Mouse (Mus musculus): ENCODE results near the gene Zbtb16. TPM values are rescaled to one million over a fixed set of nuclear protein-coding genes. Genes with fewer than 3 reads are reported as not detected.

Zbtb16 gene
- total RNA-seq, 2 experiments from 2014 or later, result 108 to 116 TPM

GRCm38 (mm10) chr9:48768965-48769364 lies 67.1 kb downstream of the Zbtb16 start:
- DNase-seq (ENCODE audit: low spot score), result no peak

- DNase-seq (ENCODE audit: low spot score), result no peak
Observed at GRCm38 (mm10) chr9:48767666-48768432, 68.2 kb downstream of the Zbtb16 start.

- no peak for DNase-seq (ENCODE audit: low spot score)
Observed at GRCm38 (mm10) chr9:48765927-48766326, 70.1 kb downstream of the Zbtb16 start.

GRCm38 (mm10) chr9:48764311-48764710 lies 71.7 kb downstream of the Zbtb16 start:
- no peak for DNase-seq (ENCODE audit: low spot score)

- DNase-seq (ENCODE audit: low spot score), result no peak
Observed at GRCm38 (mm10) chr9:48761732-48762637, 74.0 kb downstream of the Zbtb16 start.

GRCm38 (mm10) chr9:48761175-48761556 lies 74.9 kb downstream of the Zbtb16 start:
- no peak for DNase-seq (ENCODE audit: low spot score)

GRCm38 (mm10) chr9:48760449-48761174 lies 75.4 kb downstream of the Zbtb16 start:
- peak; percentile 65 for DNase-seq (ENCODE audit: low spot score)

GRCm38 (mm10) chr9:48759098-48759497 lies 76.9 kb downstream of the Zbtb16 start:
- DNase-seq (ENCODE audit: low spot score), result no peak

- DNase-seq (ENCODE audit: low spot score), result no peak
Observed at GRCm38 (mm10) chr9:48757650-48758580, 78.1 kb downstream of the Zbtb16 start.

GRCm38 (mm10) chr9:48756261-48756812 lies 79.7 kb downstream of the Zbtb16 start:
- no peak for DNase-seq (ENCODE audit: low spot score)

GRCm38 (mm10) chr9:48755438-48756070 lies 80.5 kb downstream of the Zbtb16 start:
- no peak for DNase-seq (ENCODE audit: low spot score)

- no peak for DNase-seq (ENCODE audit: low spot score)
Observed at GRCm38 (mm10) chr9:48754418-48754817, 81.6 kb downstream of the Zbtb16 start.

GRCm38 (mm10) chr9:48753881-48754280 lies 82.1 kb downstream of the Zbtb16 start:
- no peak for DNase-seq (ENCODE audit: low spot score)

GRCm38 (mm10) chr9:48751900-48752299 lies 84.1 kb downstream of the Zbtb16 start:
- no peak for DNase-seq (ENCODE audit: low spot score)

GRCm38 (mm10) chr9:48749666-48750065 lies 86.4 kb downstream of the Zbtb16 start:
- no peak for DNase-seq (ENCODE audit: low spot score)

GRCm38 (mm10) chr9:48749168-48749567 lies 86.9 kb downstream of the Zbtb16 start:
- DNase-seq (ENCODE audit: low spot score), result peak; percentile 88

GRCm38 (mm10) chr9:48748761-48749160 lies 87.3 kb downstream of the Zbtb16 start:
- DNase-seq (ENCODE audit: low spot score), result no peak

GRCm38 (mm10) chr9:48748216-48748615 lies 87.8 kb downstream of the Zbtb16 start:
- no peak for DNase-seq (ENCODE audit: low spot score)

GRCm38 (mm10) chr9:48746506-48746905 lies 89.5 kb downstream of the Zbtb16 start:
- DNase-seq (ENCODE audit: low spot score), result no peak
